Mouse (Mus musculus): Measurements from ENCODE around the gene Map2k6. TPM values are rescaled to one million over a fixed set of nuclear protein-coding genes. Genes with fewer than 3 reads are reported as not detected.
A peak's percentile ranks its signal among the peaks of the same experiment; 100 is the strongest.

Gene Map2k6
- total RNA-seq, 2 experiments from 2014 or later, result 10.4 to 13.8 TPM

GRCm38 (mm10) chr11:110482176-110482575 lies 83.3 kb downstream of the Map2k6 start:
- no peak for ATAC-seq (replicated peaks; ENCODE audit: poor library complexity)

GRCm38 (mm10) chr11:110482649-110483048 lies 83.7 kb downstream of the Map2k6 start:
- ATAC-seq (replicated peaks; ENCODE audit: poor library complexity), result no peak

- ATAC-seq (replicated peaks; ENCODE audit: poor library complexity), result peak; percentile 91
Measured at GRCm38 (mm10) chr11:110483165-110483564, 84.2 kb downstream of the Map2k6 start.

- ATAC-seq (replicated peaks; ENCODE audit: poor library complexity), result no peak
Measured at GRCm38 (mm10) chr11:110484426-110484825, 85.5 kb downstream of the Map2k6 start.

GRCm38 (mm10) chr11:110485081-110485480 lies 86.2 kb downstream of the Map2k6 start:
- ATAC-seq (replicated peaks; ENCODE audit: poor library complexity), result no peak

- ATAC-seq (replicated peaks; ENCODE audit: poor library complexity), result no peak
Measured at GRCm38 (mm10) chr11:110487796-110488195, 88.9 kb downstream of the Map2k6 start.

GRCm38 (mm10) chr11:110488301-110488700 lies 89.4 kb downstream of the Map2k6 start:
- ATAC-seq (replicated peaks; ENCODE audit: poor library complexity), result no peak

- no peak for ATAC-seq (replicated peaks; ENCODE audit: poor library complexity)
Measured at GRCm38 (mm10) chr11:110495323-110496060, 96.6 kb downstream of the Map2k6 start.

- ATAC-seq (replicated peaks; ENCODE audit: poor library complexity), result peak; percentile 88
Measured at GRCm38 (mm10) chr11:110496061-110496446, 97.1 kb downstream of the Map2k6 start.

- ATAC-seq (replicated peaks; ENCODE audit: poor library complexity), result no peak
Measured at GRCm38 (mm10) chr11:110497743-110498142, 98.8 kb downstream of the Map2k6 start.

- ATAC-seq (replicated peaks; ENCODE audit: poor library complexity), result peak; percentile 75
Measured at GRCm38 (mm10) chr11:110498651-110499213, 99.8 kb downstream of the Map2k6 start.

- no peak for ATAC-seq (replicated peaks; ENCODE audit: poor library complexity)
Measured at GRCm38 (mm10) chr11:110502937-110503670, 104.2 kb downstream of the Map2k6 start.

- no peak for ATAC-seq (replicated peaks; ENCODE audit: poor library complexity)
Measured at GRCm38 (mm10) chr11:110511466-110511865, 112.5 kb downstream of the Map2k6 start.

- no peak for ATAC-seq (replicated peaks; ENCODE audit: poor library complexity)
Measured at GRCm38 (mm10) chr11:110518648-110519047, 119.7 kb downstream of the Map2k6 start.

- no peak for ATAC-seq (replicated peaks; ENCODE audit: poor library complexity)
Measured at GRCm38 (mm10) chr11:110522906-110523305, 124.0 kb downstream of the Map2k6 start.

GRCm38 (mm10) chr11:110526156-110526555 lies 127.2 kb downstream of the Map2k6 start:
- ATAC-seq (replicated peaks; ENCODE audit: poor library complexity), result no peak

- no peak for ATAC-seq (replicated peaks; ENCODE audit: poor library complexity)
Measured at GRCm38 (mm10) chr11:110531087-110531486, 132.2 kb downstream of the Map2k6 start.

- ATAC-seq (replicated peaks; ENCODE audit: poor library complexity), result no peak
Measured at GRCm38 (mm10) chr11:110534856-110535255, 135.9 kb downstream of the Map2k6 start.

- ATAC-seq (replicated peaks; ENCODE audit: poor library complexity), result no peak
Measured at GRCm38 (mm10) chr11:110536533-110536932, 137.6 kb downstream of the Map2k6 start.

- peak; percentile 80 for ATAC-seq (replicated peaks; ENCODE audit: poor library complexity)
Measured at GRCm38 (mm10) chr11:110537602-110538001, 138.7 kb downstream of the Map2k6 start.

GRCm38 (mm10) chr11:110538206-110538605 lies 139.3 kb downstream of the Map2k6 start:
- peak; percentile 81 for ATAC-seq (replicated peaks; ENCODE audit: poor library complexity)

GRCm38 (mm10) chr11:110541933-110542332 lies 143.0 kb downstream of the Map2k6 start:
- ATAC-seq (replicated peaks; ENCODE audit: poor library complexity), result no peak

All from megakaryocyte progenitor cell, adult 5-6 weeks (primary cell).